Mouse (Mus musculus) limb, embryonic 10.5 days (tissue): ENCODE measurements around the gene Olfr435. TPM values are rescaled to one million over a fixed set of nuclear protein-coding genes. Genes with fewer than 3 reads are reported as not detected.

Experiments
- DNase-seq: peaks from one replicate; pipeline ENCODE4 v3.0.0-alpha.2; 2017; ENCODE audit warnings: low spot score
- H3K27ac ChIP-seq: fragments of 300-500 bp; sonication (generic); 2 replicates; pipeline ENCODE4 v1.5.1; 2016; ENCODE audit warnings: mild to moderate bottlenecking
- H3K27me3 ChIP-seq: fragments of 300-500 bp; sonication (generic); 2 replicates; pipeline ENCODE4 v1.6.1; 2016; ENCODE audit warnings: low read depth, mild to moderate bottlenecking; ENCODE audit not compliant: poor library complexity, severe bottlenecking
- H3K36me3 ChIP-seq: fragments of 300-500 bp; sonication (generic); 2 replicates; pipeline ENCODE4 v1.6.1; 2016; ENCODE audit warnings: mild to moderate bottlenecking, moderate library complexity
- H3K4me1 ChIP-seq: fragments of 300-500 bp; sonication (generic); 2 replicates; pipeline ENCODE4 v1.6.1; 2016
- H3K4me3 ChIP-seq: fragments of 300-500 bp; sonication (generic); 2 replicates; pipeline ENCODE4 v1.5.1; 2016; ENCODE audit warnings: mild to moderate bottlenecking, moderate library complexity
- H3K9me3 ChIP-seq: fragments of 300-500 bp; sonication (generic); replicated peaks from 2 replicates; pipeline ENCODE4 v1.6.1; 2016; ENCODE audit warnings: mild to moderate bottlenecking
- WGBS: fragments of 180-500 bp; shearing (Covaris S2); methylation state at CpG from one replicate; pipeline ENCODE4 v1.1.7; 2016; 5-methylcytosine and 5-hydroxymethylcytosine counted together
- polyA plus RNA-seq: library from polyadenylated mRNA; unstranded; fragments of >200 nt; fragmentation: Nextera tagmentation; extraction: Ambion mirVana; gene quantifications from 2 replicates; pipeline ENCODE4 v1.2.1, GENCODE M21; 2016

Olfr435 gene
- polyA plus RNA-seq, 1 experiment from 2014 or later = not detected

DNA sequence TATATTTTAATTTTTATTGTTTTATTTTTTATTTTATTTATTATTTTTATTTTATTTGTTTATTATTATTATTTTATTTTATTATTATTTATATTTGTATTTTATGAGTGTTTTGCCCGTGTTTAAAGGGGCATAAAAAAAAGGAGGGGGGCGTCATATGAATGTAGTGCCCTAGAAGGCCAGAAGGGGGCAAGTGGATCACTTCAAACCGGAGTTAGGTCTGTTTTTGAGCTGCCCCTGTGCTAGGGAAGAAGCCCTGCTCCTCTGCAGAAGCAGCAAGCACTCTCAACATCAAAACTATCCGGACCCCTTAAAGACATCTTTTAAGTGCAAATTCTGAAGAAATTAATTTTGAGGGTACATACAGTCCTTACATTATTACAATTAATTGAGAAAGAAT, 45.1 kb downstream of the Olfr435 start:
- Histone ChIP-seq H3K9me3 (no peaks in the 10 kb centered on the region), H3K4me3 (no peak overlapping the region), H3K27me3 (no peaks in the 10 kb centered on the region), H3K27ac (no peak overlapping the region), H3K36me3 (no peaks in the 10 kb centered on the region), H3K4me1 (no peaks in the 10 kb centered on the region)
- 14% methylated on average over 4 of the region's 4 CpGs for WGBS
- DNase-seq = no peak

DNA sequence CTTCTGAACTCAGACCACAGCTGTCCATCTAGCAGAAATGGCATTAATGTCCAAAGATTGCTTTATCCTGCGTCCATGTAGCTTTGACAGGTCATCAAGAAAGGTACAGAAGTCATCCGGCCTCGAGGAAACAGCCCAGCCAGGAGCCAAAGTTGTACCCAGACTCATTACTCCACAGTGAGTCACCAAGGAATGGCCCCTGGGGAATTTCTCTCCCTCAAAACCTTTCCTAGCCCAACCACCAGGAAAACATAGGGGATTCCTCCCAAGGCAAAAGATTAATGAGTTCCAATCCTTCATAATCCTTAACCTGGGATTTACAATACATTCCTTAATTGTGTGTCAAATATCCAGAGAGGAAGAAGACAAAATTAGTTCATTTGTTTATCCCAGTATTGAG, 50.5 kb downstream of the Olfr435 start:
- no peak for DNase-seq
- H3K27ac ChIP-seq = no peak overlapping the region
- no peaks in the 10 kb centered on the region for H3K36me3 ChIP-seq
- no peaks in the 10 kb centered on the region for H3K4me1 ChIP-seq
- no peak overlapping the region for H3K4me3 ChIP-seq
- H3K27me3 ChIP-seq = no peaks in the 10 kb centered on the region
- H3K9me3 ChIP-seq = no peaks in the 10 kb centered on the region
- 82% methylated on average over 3 of the region's 3 CpGs for WGBS

DNA sequence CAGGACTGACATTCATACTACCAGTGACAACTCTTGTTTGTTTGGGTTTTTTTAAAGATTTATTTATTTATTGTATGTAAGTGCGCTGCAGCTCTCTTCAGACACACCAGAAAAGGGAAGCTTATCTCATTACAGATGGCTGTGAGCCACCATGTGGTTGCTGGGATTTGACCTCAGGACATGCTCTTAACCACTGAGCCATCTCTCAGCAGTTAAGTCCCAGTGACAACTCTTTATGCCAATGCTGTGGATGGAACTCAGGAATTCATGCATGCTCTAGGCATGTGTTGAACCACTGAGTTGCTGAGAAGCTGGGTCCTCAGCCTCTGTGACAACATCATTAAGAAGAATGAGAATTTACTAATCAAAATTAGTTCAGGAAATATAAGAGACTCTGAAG, 56.0 kb downstream of the Olfr435 start:
- no peaks in the 10 kb centered on the region for H3K9me3 ChIP-seq
- H3K4me1 ChIP-seq = no peaks in the 10 kb centered on the region
- no peak overlapping the region for H3K4me3 ChIP-seq
- no peak overlapping the region for H3K27ac ChIP-seq
- no peaks in the 10 kb centered on the region for H3K36me3 ChIP-seq
- no peaks in the 10 kb centered on the region for H3K27me3 ChIP-seq
- 100% methylated on average over 1 of the region's 1 CpGs for WGBS
- DNase-seq = no peak

Other genes with a start within 250 kb of the Olfr435 start
- not detected in 2 replicates for gene Olfr444, start 248.1 kb upstream of the Olfr435 start, polyA plus RNA-seq
- gene Olfr441, start 90.8 kb upstream of the Olfr435 start, polyA plus RNA-seq = not detected in 2 replicates
- not detected in 2 replicates for gene Olfr237-ps1, start 50.6 kb upstream of the Olfr435 start, polyA plus RNA-seq
- not detected in 2 replicates for gene Olfr437, start 33.9 kb upstream of the Olfr435 start, polyA plus RNA-seq
- not detected in 2 replicates for gene Olfr13, start 25.0 kb upstream of the Olfr435 start, polyA plus RNA-seq
- gene Olfr434, start 15.9 kb downstream of the Olfr435 start, polyA plus RNA-seq = not detected in 2 replicates
- gene Olfr47, start 34.4 kb downstream of the Olfr435 start, polyA plus RNA-seq = not detected in 2 replicates
- 6.9 and 8.1 TPM in 2 replicates for gene Arhgef5, start 68.4 kb downstream of the Olfr435 start, polyA plus RNA-seq
- gene Nobox, start 112.4 kb downstream of the Olfr435 start, polyA plus RNA-seq = not detected in 2 replicates